Mouse (Mus musculus): ENCODE results near the gene Olfr629. TPM values are rescaled to one million over a fixed set of nuclear protein-coding genes. Genes with fewer than 3 reads are reported as not detected.
"Not testable (repeated sequence)": the region's sequence is repeated elsewhere in the genome, so short reads cannot be mapped to it uniquely, and the experiment has no call there.

Gene Olfr629
- not detected in 2 replicates for polyA plus RNA-seq (2015; fragmentation: Nextera tagmentation; extraction: Ambion mirVana)

- H3K27ac ChIP-seq (ENCODE audit: low read depth, low read length): no peak within 1 kb of the TSS
- H3K4me3 ChIP-seq (ENCODE audit: low read depth, low read length): no peak within 1 kb of the TSS
- no peak for ATAC-seq
- H3K4me1 ChIP-seq (replicated peaks; ENCODE audit: control insufficient read depth, insufficient read depth, low read length): no peaks in the 10 kb centered on the region
- H3K9me3 ChIP-seq (ENCODE audit: control insufficient read depth): no peaks in the 10 kb centered on the region
- H3K27me3 ChIP-seq (replicated peaks; ENCODE audit: control insufficient read depth, insufficient read depth, low read length): no peaks in the 10 kb centered on the region
- no peaks in the 10 kb centered on the region for H3K36me3 ChIP-seq (ENCODE audit: control insufficient read depth, insufficient read depth)
- H3K4me2 ChIP-seq (replicated peaks; ENCODE audit: low read depth): no peak within 1 kb of the TSS
- WGBS: 83% methylated on average over 2 of the region's 2 CpGs
- no peak within 1 kb of the TSS for H3K9ac ChIP-seq (ENCODE audit: low read depth, low read length)
- no peak for TF ChIP-seq CTCF (IDR thresholded peaks at IDR 0.05; ENCODE audit: low read depth)
Measured at GRCm38 (mm10) chr7:103744843-103745242, at the start of gene Olfr629. Gene Olfr629, minus strand, starts transcription at chr7:103744943.

DNA sequence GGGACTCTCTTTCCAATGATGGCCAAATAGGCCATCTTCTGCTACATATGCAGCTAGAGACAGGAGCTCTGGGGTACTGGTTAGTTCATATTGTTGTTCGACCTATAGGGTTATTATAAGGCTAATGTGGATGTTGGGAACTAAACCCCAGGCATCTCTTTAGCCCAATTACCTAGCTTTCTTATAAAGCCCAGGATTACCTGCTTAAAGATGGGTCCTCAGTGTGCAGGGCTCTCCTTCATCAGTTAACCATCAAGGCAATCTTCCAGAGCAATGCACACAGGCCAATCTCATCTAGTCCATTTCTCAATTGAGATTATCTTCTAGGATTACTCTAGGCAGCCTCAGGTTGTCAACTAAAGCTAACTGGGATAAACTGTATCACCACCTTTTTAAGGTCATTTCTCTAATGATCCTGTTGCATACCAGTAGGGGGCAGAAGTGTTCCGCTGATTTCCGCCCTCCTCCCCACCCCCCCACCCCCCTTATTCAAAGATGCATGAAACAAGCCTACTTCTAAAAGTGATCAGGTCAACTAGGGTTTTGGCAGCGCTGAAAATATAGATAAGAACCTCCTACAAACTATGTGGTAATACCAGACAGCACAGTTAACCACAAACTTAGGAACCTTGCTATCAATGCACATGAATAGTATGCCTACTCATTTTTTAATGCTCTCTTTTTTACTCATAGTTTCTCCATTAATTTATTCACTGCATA is 48.1 kb upstream of the Olfr629 start:
- no peak overlapping the region for H3K27ac ChIP-seq (ENCODE audit: low read depth, low read length)
- ATAC-seq: no peak
- H3K9me3 ChIP-seq (ENCODE audit: control insufficient read depth): no peaks in the 10 kb centered on the region
- no peak overlapping the region for H3K4me2 ChIP-seq (replicated peaks; ENCODE audit: low read depth)
- H3K4me1 ChIP-seq (replicated peaks; ENCODE audit: control insufficient read depth, insufficient read depth, low read length): no peaks in the 10 kb centered on the region
- H3K9ac ChIP-seq (ENCODE audit: low read depth, low read length): no peak overlapping the region
- TF ChIP-seq CTCF (IDR thresholded peaks at IDR 0.05; ENCODE audit: low read depth): no peak
- no peaks in the 10 kb centered on the region for H3K27me3 ChIP-seq (replicated peaks; ENCODE audit: control insufficient read depth, insufficient read depth, low read length)
- WGBS: 22% methylated on average over 4 of the region's 4 CpGs
- no peak overlapping the region for H3K4me3 ChIP-seq (ENCODE audit: low read depth, low read length)
- no peaks in the 10 kb centered on the region for H3K36me3 ChIP-seq (ENCODE audit: control insufficient read depth, insufficient read depth)

- WGBS: 71% methylated on average over 3 of the region's 3 CpGs
- H3K9me3 ChIP-seq (ENCODE audit: control insufficient read depth): no peaks in the 10 kb centered on the region
- H3K27ac ChIP-seq (ENCODE audit: low read depth, low read length): no peak within 1 kb of the TSS
- no peak for ATAC-seq
- no peak within 1 kb of the TSS for H3K9ac ChIP-seq (ENCODE audit: low read depth, low read length)
- no peak within 1 kb of the TSS for H3K4me3 ChIP-seq (ENCODE audit: low read depth, low read length)
- H3K36me3 ChIP-seq (ENCODE audit: control insufficient read depth, insufficient read depth): no peaks in the 10 kb centered on the region
- no peaks in the 10 kb centered on the region for H3K27me3 ChIP-seq (replicated peaks; ENCODE audit: control insufficient read depth, insufficient read depth, low read length)
- no peaks in the 10 kb centered on the region for H3K4me1 ChIP-seq (replicated peaks; ENCODE audit: control insufficient read depth, insufficient read depth, low read length)
- TF ChIP-seq CTCF (IDR thresholded peaks at IDR 0.05; ENCODE audit: low read depth): no peak
- H3K4me2 ChIP-seq (replicated peaks; ENCODE audit: low read depth): no peak within 1 kb of the TSS
Measured at GRCm38 (mm10) chr7:103791721-103792120, 47.0 kb upstream of the Olfr629 start, which contains the start of gene Olfr67. Gene Olfr67, minus strand, starts transcription at chr7:103791821.

DNA sequence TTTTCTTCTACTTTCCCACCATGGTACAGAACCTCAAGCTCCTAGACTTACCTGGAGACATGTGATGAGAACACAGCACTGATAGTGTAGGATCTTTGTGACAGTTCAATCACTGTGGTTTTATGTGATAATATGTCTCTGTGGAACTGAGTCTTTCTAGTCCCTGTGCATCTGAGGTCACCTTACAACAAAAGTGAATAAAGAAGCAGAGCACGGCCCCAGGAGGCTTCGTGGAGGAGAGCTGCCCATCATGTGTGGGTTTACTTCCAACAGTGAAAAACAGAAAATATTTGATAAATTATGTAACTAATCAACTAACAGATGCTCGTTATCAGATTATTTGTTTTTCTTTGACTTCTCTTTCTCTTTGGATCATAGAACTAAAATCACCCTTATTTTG is 34.9 kb upstream of the Olfr629 start, which contains the start of gene Olfr68:
TSS of gene Olfr68 (minus strand) at position 101 of the 400 bp plus-strand sequence.
- no peak for TF ChIP-seq CTCF (IDR thresholded peaks at IDR 0.05; ENCODE audit: low read depth)
- H3K4me3 ChIP-seq (ENCODE audit: low read depth, low read length): no peak within 1 kb of the TSS
- no peaks in the 10 kb centered on the region for H3K36me3 ChIP-seq (ENCODE audit: control insufficient read depth, insufficient read depth)
- H3K9me3 ChIP-seq (ENCODE audit: control insufficient read depth): no peaks in the 10 kb centered on the region
- ATAC-seq: no peak
- no peak within 1 kb of the TSS for H3K4me2 ChIP-seq (replicated peaks; ENCODE audit: low read depth)
- H3K27me3 ChIP-seq (replicated peaks; ENCODE audit: control insufficient read depth, insufficient read depth, low read length): no peaks in the 10 kb centered on the region
- no peaks in the 10 kb centered on the region for H3K4me1 ChIP-seq (replicated peaks; ENCODE audit: control insufficient read depth, insufficient read depth, low read length)
- 73% methylated on average over 3 of the region's 3 CpGs for WGBS
- no peak within 1 kb of the TSS for H3K27ac ChIP-seq (ENCODE audit: low read depth, low read length)
- no peak within 1 kb of the TSS for H3K9ac ChIP-seq (ENCODE audit: low read depth, low read length)

DNA sequence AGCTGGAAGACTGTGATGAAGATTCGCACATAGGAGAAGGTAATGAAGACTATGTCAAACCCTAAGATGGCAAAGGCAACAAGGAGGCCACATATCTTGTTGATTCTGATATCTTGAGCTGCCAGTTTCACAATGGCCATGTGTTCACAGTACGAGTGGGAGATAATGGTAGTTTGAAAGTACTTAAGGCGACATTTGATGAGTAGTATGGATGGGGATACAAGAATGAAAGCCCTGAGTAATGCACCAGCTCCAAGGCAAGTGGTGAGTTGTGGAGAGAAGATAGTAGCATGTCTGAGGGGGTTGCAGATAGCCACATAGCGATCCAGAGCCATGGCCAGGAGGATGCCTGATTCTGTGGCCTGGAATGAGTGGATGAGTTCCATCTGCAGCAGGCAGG is 32.9 kb upstream of the Olfr629 start:
- not testable (repeated sequence) for H3K27ac ChIP-seq (ENCODE audit: low read depth, low read length); H3K4me3 ChIP-seq (ENCODE audit: low read depth, low read length); ATAC-seq; H3K9ac ChIP-seq (ENCODE audit: low read depth, low read length); H3K4me1 ChIP-seq (replicated peaks; ENCODE audit: control insufficient read depth, insufficient read depth, low read length); H3K4me2 ChIP-seq (replicated peaks; ENCODE audit: low read depth); H3K9me3 ChIP-seq (ENCODE audit: control insufficient read depth); H3K27me3 ChIP-seq (replicated peaks; ENCODE audit: control insufficient read depth, insufficient read depth, low read length); H3K36me3 ChIP-seq (ENCODE audit: control insufficient read depth, insufficient read depth)
- WGBS: 83% methylated on average over 3 of the region's 4 CpGs

GRCm38 (mm10) chr7:103771494-103771893 is 26.8 kb upstream of the Olfr629 start, which contains the start of gene Olfr69:
Gene Olfr69, minus strand, starts transcription at chr7:103771594.
- Histone ChIP-seq H3K27ac (ENCODE audit: low read depth, low read length) (no peak within 1 kb of the TSS), H3K9me3 (ENCODE audit: control insufficient read depth) (no peaks in the 10 kb centered on the region), H3K4me1 (replicated peaks; ENCODE audit: control insufficient read depth, insufficient read depth, low read length) (no peaks in the 10 kb centered on the region), H3K36me3 (ENCODE audit: control insufficient read depth, insufficient read depth) (no peaks in the 10 kb centered on the region), H3K9ac (ENCODE audit: low read depth, low read length) (no peak within 1 kb of the TSS), H3K4me3 (ENCODE audit: low read depth, low read length) (no peak within 1 kb of the TSS), H3K4me2 (replicated peaks; ENCODE audit: low read depth) (no peak within 1 kb of the TSS), H3K27me3 (replicated peaks; ENCODE audit: control insufficient read depth, insufficient read depth, low read length) (no peaks in the 10 kb centered on the region)
- WGBS: 77% methylated on average over 2 of the region's 2 CpGs
- no peak for TF ChIP-seq CTCF (IDR thresholded peaks at IDR 0.05; ENCODE audit: low read depth)
- no peak for ATAC-seq

DNA sequence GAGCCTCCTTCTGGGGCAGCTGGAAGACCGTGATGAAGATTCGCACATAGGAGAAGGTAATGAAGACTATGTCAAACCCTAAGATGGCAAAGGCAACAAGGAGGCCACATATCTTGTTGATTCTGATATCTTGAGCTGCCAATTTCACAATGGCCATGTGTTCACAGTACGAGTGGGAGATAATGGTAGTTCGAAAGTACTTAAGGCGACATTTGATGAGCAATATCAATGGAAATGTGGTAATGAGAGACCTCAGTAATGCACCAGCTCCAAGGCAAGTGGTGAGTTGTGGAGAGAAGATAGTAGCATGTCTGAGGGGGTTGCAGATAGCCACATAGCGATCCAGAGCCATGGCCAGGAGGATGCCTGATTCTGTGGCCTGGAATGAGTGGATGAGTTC is 22.9 kb upstream of the Olfr629 start:
- H3K4me3 ChIP-seq (ENCODE audit: low read depth, low read length); H3K27ac ChIP-seq (ENCODE audit: low read depth, low read length); ATAC-seq; H3K9ac ChIP-seq (ENCODE audit: low read depth, low read length); H3K4me1 ChIP-seq (replicated peaks; ENCODE audit: control insufficient read depth, insufficient read depth, low read length); H3K27me3 ChIP-seq (replicated peaks; ENCODE audit: control insufficient read depth, insufficient read depth, low read length); H3K4me2 ChIP-seq (replicated peaks; ENCODE audit: low read depth); H3K9me3 ChIP-seq (ENCODE audit: control insufficient read depth); H3K36me3 ChIP-seq (ENCODE audit: control insufficient read depth, insufficient read depth): not testable (repeated sequence)
- WGBS: 83% methylated on average over 5 of the region's 6 CpGs

DNA sequence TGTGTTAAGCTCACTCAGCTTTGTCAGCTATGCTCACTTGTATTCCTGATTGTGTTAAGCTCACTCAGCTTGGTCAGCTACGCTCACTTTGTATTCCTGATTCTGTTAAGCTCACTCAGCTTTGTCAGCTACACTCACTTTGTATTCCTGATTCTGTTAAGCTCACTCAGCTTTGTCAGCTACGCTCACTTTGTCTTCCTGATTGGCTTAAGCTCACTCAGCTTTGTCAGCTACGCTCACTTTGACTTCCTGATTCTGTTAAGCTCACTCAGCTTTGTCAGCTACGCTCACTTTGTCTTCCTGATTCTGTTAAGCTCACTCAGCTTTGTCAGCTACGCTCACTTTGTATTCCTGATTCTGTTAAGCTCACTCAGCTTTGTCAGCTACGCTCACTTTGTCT is 17.5 kb upstream of the Olfr629 start:
- not testable (repeated sequence) for H3K36me3 ChIP-seq (ENCODE audit: control insufficient read depth, insufficient read depth); H3K4me3 ChIP-seq (ENCODE audit: low read depth, low read length); H3K4me2 ChIP-seq (replicated peaks; ENCODE audit: low read depth); H3K27me3 ChIP-seq (replicated peaks; ENCODE audit: control insufficient read depth, insufficient read depth, low read length); ATAC-seq; H3K9ac ChIP-seq (ENCODE audit: low read depth, low read length); H3K27ac ChIP-seq (ENCODE audit: low read depth, low read length); H3K4me1 ChIP-seq (replicated peaks; ENCODE audit: control insufficient read depth, insufficient read depth, low read length); H3K9me3 ChIP-seq (ENCODE audit: control insufficient read depth)
- WGBS: 81% methylated on average over 6 of the region's 6 CpGs

Data from intestine, postnatal 0 days (tissue).